Mouse (Mus musculus): Measurements from ENCODE around the gene Gm10406. TPM values are rescaled to one million over a fixed set of nuclear protein-coding genes. Genes with fewer than 3 reads are reported as not detected.
"Not testable (repeated sequence)": the region's sequence is repeated elsewhere in the genome, so short reads cannot be mapped to it uniquely, and the experiment has no call there.

Gm10406 gene
- not detected in 2 replicates for total RNA-seq (2014; rRNA removed; ENCODE audit: low replicate concordance)
- polyA plus RNA-seq (2015; fragmentation: Nextera tagmentation; extraction: Ambion mirVana) = 0.08 and 0.16 TPM in 2 replicates

DNA sequence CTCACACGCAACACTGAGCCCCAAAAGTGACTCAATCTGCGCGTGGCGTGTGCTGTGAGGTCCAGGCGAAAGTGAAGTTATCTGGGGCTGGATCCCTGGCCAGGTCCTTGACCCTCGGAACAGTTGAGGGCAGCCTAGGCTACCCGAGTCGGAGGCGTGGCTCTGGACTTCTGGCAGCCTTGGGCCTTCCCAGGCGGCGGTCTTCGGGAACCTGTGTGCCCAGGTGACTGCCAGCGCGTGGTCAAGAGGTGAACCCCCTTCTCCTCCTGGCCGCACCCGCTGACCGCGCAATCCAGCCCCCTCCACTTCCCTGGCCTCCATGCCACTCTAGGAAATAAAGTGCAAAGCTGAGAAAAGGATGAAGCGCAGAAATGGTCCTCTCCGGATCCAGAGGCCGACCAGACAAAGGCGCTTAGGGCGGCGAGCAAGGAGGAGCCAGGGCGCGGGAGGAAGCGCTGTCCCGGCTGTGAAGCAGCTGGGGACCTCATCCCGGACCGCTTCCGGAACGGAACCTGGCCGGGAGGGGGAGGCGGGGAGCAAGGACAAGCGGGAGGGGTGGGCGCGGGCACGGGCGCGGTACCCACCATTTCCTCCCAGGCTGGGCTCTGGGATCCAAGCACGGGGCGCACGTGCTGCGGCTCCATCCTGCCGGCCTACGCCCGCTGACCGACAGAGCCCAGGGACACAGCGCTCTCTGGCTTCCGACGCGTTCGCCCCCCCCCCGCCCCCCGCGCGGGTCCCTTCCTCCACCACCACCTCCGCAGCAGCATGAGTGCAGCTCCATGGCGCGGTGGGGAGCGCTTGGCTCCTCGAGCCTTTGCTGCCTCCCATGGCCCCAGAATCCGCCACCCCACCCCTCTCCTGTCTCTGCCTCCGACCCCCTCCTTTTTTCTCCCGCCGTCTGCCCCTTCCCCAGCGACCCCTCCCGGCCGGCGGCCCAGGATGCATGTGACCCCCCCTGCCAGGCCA, at the start of gene Gm10406:
Gene Gm10406, minus strand, starts transcription at position 669 of the 969 bp plus-strand sequence.
- DNase-seq (ENCODE audit: low spot score); H3K9ac ChIP-seq (replicated peaks; ENCODE audit: low read depth, low read length); H3K9me3 ChIP-seq (replicated peaks; ENCODE audit: control insufficient read depth, low read length); ATAC-seq (ENCODE audit: insufficient read depth, low read depth); H3K27me3 ChIP-seq (ENCODE audit: control insufficient read depth, insufficient read depth, low read length); H3K27ac ChIP-seq (ENCODE audit: low read depth); H3K36me3 ChIP-seq (replicated peaks; ENCODE audit: control insufficient read depth, insufficient read depth, low read length); H3K4me1 ChIP-seq (ENCODE audit: control insufficient read depth, insufficient read depth): not testable (repeated sequence)
- H3K4me3 ChIP-seq (ENCODE audit: low read depth, low read length) = peak within 1 kb of the TSS; percentile 38
- WGBS = 2% methylated on average over 42 of the region's 70 CpGs
- H3K4me2 ChIP-seq (ENCODE audit: low read depth, low read length) = peak within 1 kb of the TSS; percentile 61

DNA sequence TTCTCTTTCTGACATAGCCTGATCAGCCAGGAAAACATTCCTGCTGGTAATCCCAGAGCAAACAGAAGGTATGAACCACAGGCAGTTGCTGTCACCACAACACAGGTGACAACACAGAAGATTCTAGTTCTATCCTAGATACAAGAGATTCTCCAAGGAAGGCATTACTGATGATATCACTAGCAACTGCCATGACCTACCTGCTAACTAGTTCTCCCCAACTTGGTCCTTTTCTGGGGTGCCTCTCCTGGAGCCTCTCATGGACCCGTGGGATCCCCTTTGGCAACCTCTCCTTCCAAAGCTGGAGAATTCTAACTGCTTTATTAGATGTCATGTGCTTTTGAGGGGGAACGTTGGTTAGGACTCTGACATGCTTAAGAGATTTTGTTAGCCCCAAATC, 17.6 kb upstream of the Gm10406 start, which contains the start of gene Gm3685:
Gene Gm3685, minus strand, starts transcription at position 101 of the 400 bp plus-strand sequence.
- H3K4me2 ChIP-seq (ENCODE audit: low read depth, low read length); H3K9ac ChIP-seq (replicated peaks; ENCODE audit: low read depth, low read length); H3K4me3 ChIP-seq (ENCODE audit: low read depth, low read length); H3K4me1 ChIP-seq (ENCODE audit: control insufficient read depth, insufficient read depth); H3K36me3 ChIP-seq (replicated peaks; ENCODE audit: control insufficient read depth, insufficient read depth, low read length); H3K9me3 ChIP-seq (replicated peaks; ENCODE audit: control insufficient read depth, low read length); H3K27me3 ChIP-seq (ENCODE audit: control insufficient read depth, insufficient read depth, low read length); H3K27ac ChIP-seq (ENCODE audit: low read depth); DNase-seq (ENCODE audit: low spot score); ATAC-seq (ENCODE audit: insufficient read depth, low read depth): not testable (repeated sequence)
- WGBS = no CpG with 5 or more reads among the region's 2 CpGs

DNA sequence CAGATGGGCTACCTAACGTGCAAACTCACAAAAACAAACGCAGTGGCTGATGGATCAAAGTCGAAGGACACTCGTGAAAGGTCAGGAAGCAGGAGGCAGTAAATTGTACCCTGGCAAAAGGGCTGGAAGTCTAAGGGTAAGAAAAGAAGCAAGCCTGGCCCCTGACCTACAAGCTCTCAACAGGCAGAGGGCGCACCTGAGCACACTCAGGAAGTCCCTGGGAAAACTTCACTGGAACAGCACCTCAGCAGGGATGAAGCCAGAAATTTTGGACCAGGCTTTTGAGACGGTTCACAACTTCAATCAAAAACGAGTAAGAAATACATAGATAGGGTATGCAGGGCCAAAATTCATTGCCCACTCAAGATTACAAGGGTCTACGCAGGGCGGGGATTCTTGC, 975 bp downstream of the Gm10406 start:
- not testable (repeated sequence) for ATAC-seq (ENCODE audit: insufficient read depth, low read depth); H3K4me1 ChIP-seq (ENCODE audit: control insufficient read depth, insufficient read depth); H3K9me3 ChIP-seq (replicated peaks; ENCODE audit: control insufficient read depth, low read length); H3K36me3 ChIP-seq (replicated peaks; ENCODE audit: control insufficient read depth, insufficient read depth, low read length); H3K4me3 ChIP-seq (ENCODE audit: low read depth, low read length); H3K27me3 ChIP-seq (ENCODE audit: control insufficient read depth, insufficient read depth, low read length); H3K4me2 ChIP-seq (ENCODE audit: low read depth, low read length); H3K27ac ChIP-seq (ENCODE audit: low read depth); DNase-seq (ENCODE audit: low spot score); H3K9ac ChIP-seq (replicated peaks; ENCODE audit: low read depth, low read length)
- TF ChIP-seq CTCF (IDR thresholded peaks at IDR 0.05; ENCODE audit: low read depth) = peak; percentile 32
- 13% methylated on average over 9 of the region's 9 CpGs for WGBS

GRCm38 (mm10) chr14:6973718-6974117, 53.5 kb downstream of the Gm10406 start, which contains the start of gene Gm6356:
TSS of gene Gm6356 (minus strand) at chr14:6973818.
- not testable (repeated sequence) for H3K4me1 ChIP-seq (ENCODE audit: control insufficient read depth, insufficient read depth); ATAC-seq (ENCODE audit: insufficient read depth, low read depth); H3K36me3 ChIP-seq (replicated peaks; ENCODE audit: control insufficient read depth, insufficient read depth, low read length); H3K27ac ChIP-seq (ENCODE audit: low read depth); H3K4me3 ChIP-seq (ENCODE audit: low read depth, low read length); H3K9ac ChIP-seq (replicated peaks; ENCODE audit: low read depth, low read length); H3K4me2 ChIP-seq (ENCODE audit: low read depth, low read length); DNase-seq (ENCODE audit: low spot score); H3K9me3 ChIP-seq (replicated peaks; ENCODE audit: control insufficient read depth, low read length); H3K27me3 ChIP-seq (ENCODE audit: control insufficient read depth, insufficient read depth, low read length)
- 26% methylated on average over 1 of the region's 2 CpGs for WGBS

Other genes with a start within 250 kb of the Gm10406 start
- gene Gm3642, start 187.1 kb downstream of the Gm10406 start, total RNA-seq (2014; rRNA removed; ENCODE audit: low replicate concordance) = not detected in 2 replicates
- gene Gm3642, start 187.1 kb downstream of the Gm10406 start, polyA plus RNA-seq (2015; fragmentation: Nextera tagmentation; extraction: Ambion mirVana) = not detected in 2 replicates
- gene Gm3667, start 137.5 kb downstream of the Gm10406 start, total RNA-seq (2014; rRNA removed; ENCODE audit: low replicate concordance) = not detected in 2 replicates
- 0.27 and 0.40 TPM in 2 replicates for gene Gm3667, start 137.5 kb downstream of the Gm10406 start, polyA plus RNA-seq (2015; fragmentation: Nextera tagmentation; extraction: Ambion mirVana)
- gene Gm6356, start 53.6 kb downstream of the Gm10406 start, total RNA-seq (2014; rRNA removed; ENCODE audit: low replicate concordance) = not detected in 2 replicates
- gene Gm6356, start 53.6 kb downstream of the Gm10406 start, polyA plus RNA-seq (2015; fragmentation: Nextera tagmentation; extraction: Ambion mirVana) = not detected in 2 replicates
- gene Gm3685, start 17.5 kb upstream of the Gm10406 start, total RNA-seq (2014; rRNA removed; ENCODE audit: low replicate concordance) = not detected in 2 replicates
- gene Gm3685, start 17.5 kb upstream of the Gm10406 start, polyA plus RNA-seq (2015; fragmentation: Nextera tagmentation; extraction: Ambion mirVana) = not detected in 2 replicates
- gene Gm3696, start 73.2 kb upstream of the Gm10406 start, total RNA-seq (2014; rRNA removed; ENCODE audit: low replicate concordance) = 2.4 TPM in 1 of 2 replicates, not detected in the other
- 0.37 and 0.70 TPM in 2 replicates for gene Gm3696, start 73.2 kb upstream of the Gm10406 start, polyA plus RNA-seq (2015; fragmentation: Nextera tagmentation; extraction: Ambion mirVana)
- not detected in 2 replicates for gene Gm6676, start 98.0 kb upstream of the Gm10406 start, total RNA-seq (2014; rRNA removed; ENCODE audit: low replicate concordance)
- not detected in 2 replicates for gene Gm6676, start 98.0 kb upstream of the Gm10406 start, polyA plus RNA-seq (2015; fragmentation: Nextera tagmentation; extraction: Ambion mirVana)
- 0.08 and 0.31 TPM in 2 replicates for gene Gm3512, start 147.1 kb upstream of the Gm10406 start, total RNA-seq (2014; rRNA removed; ENCODE audit: low replicate concordance)
- gene Gm3512, start 147.1 kb upstream of the Gm10406 start, polyA plus RNA-seq (2015; fragmentation: Nextera tagmentation; extraction: Ambion mirVana) = 1.2 and 1.6 TPM in 2 replicates
- gene Gm16434, start 167.1 kb upstream of the Gm10406 start, total RNA-seq (2014; rRNA removed; ENCODE audit: low replicate concordance) = not detected in 2 replicates
- gene Gm16434, start 167.1 kb upstream of the Gm10406 start, polyA plus RNA-seq (2015; fragmentation: Nextera tagmentation; extraction: Ambion mirVana) = not detected in 2 replicates
- not detected in 2 replicates for gene Gm3727, start 237.3 kb upstream of the Gm10406 start, total RNA-seq (2014; rRNA removed; ENCODE audit: low replicate concordance)
- not detected in 2 replicates for gene Gm3727, start 237.3 kb upstream of the Gm10406 start, polyA plus RNA-seq (2015; fragmentation: Nextera tagmentation; extraction: Ambion mirVana)

Data from heart, postnatal 0 days (tissue).